In genomic region chr4:86178116-86178515, GRCm38 (mm10) we compare ENCODE assay signal across 22 mouse cellular contexts.
"Had no signal": no experiment of that assay in that cellular context is flagged by ENCODE, and none has a peak within 500 bp of the region (broad histone marks: within the 10 kb centered on the region; RNA-seq: fewer than 3 reads in every experiment).

No protein-coding gene starts in this region.

- H3K27me3 ChIP-seq: limb, embryonic 12.5 days; limb, embryonic 15.5 days; midbrain, embryonic 13.5 days; neural tube, embryonic 13.5 days had no signal

- H3K36me3 ChIP-seq: limb, embryonic 12.5 days; limb, embryonic 15.5 days; midbrain, embryonic 13.5 days; neural tube, embryonic 13.5 days had no signal

- H3K4me3 ChIP-seq: layer of hippocampus, adult 2 months; limb, embryonic 12.5 days; limb, embryonic 15.5 days; midbrain, embryonic 13.5 days; myocyte; neural tube, embryonic 13.5 days had no signal

- DNase-seq: kidney, adult 18-20 months; layer of hippocampus, adult 9-11 months; liver, postnatal 0 days; lung, embryonic 14.5 days; right cerebral cortex, adult 18-20 months; right cerebral cortex, postnatal 14 days; right cerebral cortex, postnatal 4 days; thymus, adult 2 months; thymus, postnatal 14 days; thymus, postnatal 4 days had no signal

- H3K9me3 ChIP-seq: limb, embryonic 12.5 days; limb, embryonic 15.5 days; midbrain, embryonic 13.5 days; neural tube, embryonic 13.5 days had no signal

- H3K27ac ChIP-seq: layer of hippocampus, adult 2 months; limb, embryonic 12.5 days; limb, embryonic 15.5 days; liver, embryonic 14.5 days; macrophage; midbrain, embryonic 13.5 days; neural tube, embryonic 13.5 days; stomach, postnatal 0 days had no signal

- H3K4me1 ChIP-seq: limb, embryonic 12.5 days; limb, embryonic 15.5 days; midbrain, embryonic 13.5 days had no signal

- H3K4me2 ChIP-seq: limb, embryonic 12.5 days; limb, embryonic 15.5 days; liver, embryonic 11.5 days; lung, embryonic 14.5 days; midbrain, embryonic 13.5 days; neural tube, embryonic 13.5 days had no signal

- ATAC-seq: liver, postnatal 0 days; lung, postnatal 0 days; midbrain, embryonic 13.5 days; midbrain, embryonic 16.5 days had no signal

- H3K9ac ChIP-seq: limb, embryonic 12.5 days; limb, embryonic 15.5 days; liver, embryonic 14.5 days; liver, postnatal 0 days; lung, embryonic 14.5 days; midbrain, embryonic 13.5 days; neural tube, embryonic 13.5 days had no signal
